Mouse (Mus musculus) forebrain, embryonic 13.5 days (tissue): ENCODE measurements at regions not wholly inside any gene's neighbourhood (a gene's known extent, or its start where the extent isn't known, plus 50 kb on each side); places are given as distances from the start of the nearest gene placed in this dataset.
"Not testable (repeated sequence)": the region's sequence is repeated elsewhere in the genome, so short reads cannot be mapped to it uniquely, and the experiment has no call there.

ENCODE experiments used
- ATAC-seq: fragments of 200-750 bp; cut with Nextera tagmentation; 2 replicates; pipeline ENCODE4 v1.8.0; 2017
- H3K27ac ChIP-seq: fragments of 300-500 bp; sonication (generic); 2 replicates; pipeline ENCODE4 v1.5.1; 2015; ENCODE audit warnings: inconsistent platforms, mild to moderate bottlenecking, moderate library complexity
- H3K27me3 ChIP-seq: fragments of 300-500 bp; sonication (generic); 2 replicates; pipeline ENCODE4 v1.6.1; 2015; ENCODE audit warnings: mild to moderate bottlenecking, inconsistent platforms
- H3K36me3 ChIP-seq: fragments of 300-500 bp; sonication (generic); 2 replicates; pipeline ENCODE4 v1.6.1; 2015; ENCODE audit warnings: mild to moderate bottlenecking, inconsistent platforms; ENCODE audit not compliant: poor library complexity, severe bottlenecking
- H3K4me1 ChIP-seq: fragments of 300-500 bp; sonication (generic); 2 replicates; pipeline ENCODE4 v1.6.1; 2015; ENCODE audit warnings: inconsistent platforms
- H3K4me2 ChIP-seq: fragments of 300-500 bp; sonication (generic); 2 replicates; pipeline ENCODE4 v1.6.1; 2015; ENCODE audit warnings: inconsistent platforms, mild to moderate bottlenecking, moderate library complexity
- H3K4me3 ChIP-seq: fragments of 300-500 bp; sonication (generic); 2 replicates; pipeline ENCODE4 v1.5.1; 2015; ENCODE audit warnings: mild to moderate bottlenecking, inconsistent platforms
- H3K9ac ChIP-seq: fragments of 300-500 bp; sonication (generic); 2 replicates; pipeline ENCODE4 v1.6.1; 2015; ENCODE audit warnings: mild to moderate bottlenecking, inconsistent platforms
- H3K9me3 ChIP-seq: fragments of 300-500 bp; sonication (generic); replicated peaks from 2 replicates; pipeline ENCODE4 v1.6.1; 2016; ENCODE audit warnings: inconsistent platforms
- WGBS: fragments of 180-500 bp; shearing (Covaris S2); methylation state at CpG from one replicate; pipeline ENCODE4 v1.1.7; 2015; 5-methylcytosine and 5-hydroxymethylcytosine counted together

- WGBS, result 91% methylated on average over 4 of the region's 4 CpGs
- H3K36me3 ChIP-seq, H3K27ac ChIP-seq, H3K9ac ChIP-seq, ATAC-seq, H3K27me3 ChIP-seq, H3K9me3 ChIP-seq, H3K4me3 ChIP-seq, H3K4me1 ChIP-seq, H3K4me2 ChIP-seq: not testable (repeated sequence)
These were observed 287.5 kb downstream of the Arl6ip6 start for GRCm38 (mm10) chr2:53479051-53479450.

- peak; percentile 74 for ATAC-seq
These were observed 296.8 kb downstream of the Arl6ip6 start for GRCm38 (mm10) chr2:53488301-53488700.

GRCm38 (mm10) chr2:53490805-53491585 lies 299.5 kb downstream of the Arl6ip6 start:
- no peak for ATAC-seq
- H3K27ac ChIP-seq, result no peak overlapping the region
- no peaks in the 10 kb centered on the region for H3K27me3 ChIP-seq
- 34% methylated on average over 4 of the region's 4 CpGs for WGBS
- H3K4me1 ChIP-seq, result peaks cover 11% of the 10 kb centered on the region
- H3K36me3 ChIP-seq, result no peaks in the 10 kb centered on the region
- H3K9ac ChIP-seq, result no peak overlapping the region
- no peak overlapping the region for H3K4me3 ChIP-seq
- H3K4me2 ChIP-seq, result no peak overlapping the region
- H3K9me3 ChIP-seq, result no peaks in the 10 kb centered on the region

More at GRCm38 (mm10) chr2:53488301-53488700, 296.8 kb downstream of the Arl6ip6 start:
- Histone ChIP-seq H3K4me2 (no peak overlapping the region), H3K36me3 (no peaks in the 10 kb centered on the region), H3K4me1 (peaks cover 11% of the 10 kb centered on the region), H3K27me3 (no peaks in the 10 kb centered on the region), H3K9me3 (no peaks in the 10 kb centered on the region), H3K9ac (no peak overlapping the region), H3K27ac (no peak overlapping the region), H3K4me3 (no peak overlapping the region)
- 47% methylated on average over 1 of the region's 1 CpGs for WGBS

DNA sequence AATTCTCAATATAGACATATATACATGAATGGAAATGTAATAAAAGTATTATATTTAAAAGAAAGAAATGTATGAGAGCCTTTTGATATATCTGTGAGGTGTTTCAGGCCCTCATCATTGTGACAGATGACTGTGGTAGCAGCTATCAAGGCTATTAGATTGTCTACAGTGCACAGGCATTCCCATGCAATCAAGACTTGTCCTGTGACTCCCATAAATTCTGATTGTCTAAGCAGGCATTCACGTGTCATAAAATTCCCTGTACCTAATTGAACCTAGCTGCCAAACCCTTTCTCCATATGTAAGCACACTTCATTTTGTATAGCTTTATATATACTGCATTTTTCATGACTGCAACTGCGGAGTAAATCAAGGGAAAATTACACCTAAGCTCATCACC lies 301.3 kb downstream of the Arl6ip6 start:
- H3K36me3 ChIP-seq, result no peaks in the 10 kb centered on the region
- no peaks in the 10 kb centered on the region for H3K9me3 ChIP-seq
- peaks cover 7% of the 10 kb centered on the region; the same call in 1 of the 2 replicates for H3K4me1 ChIP-seq
- no peak overlapping the region for H3K9ac ChIP-seq
- no peak overlapping the region for H3K4me3 ChIP-seq
- 93% methylated on average over 2 of the region's 2 CpGs for WGBS
- H3K4me2 ChIP-seq, result no peak overlapping the region
- no peaks in the 10 kb centered on the region for H3K27me3 ChIP-seq
- ATAC-seq, result no peak
- no peak overlapping the region for H3K27ac ChIP-seq

GRCm38 (mm10) chr2:53501657-53502274 lies 310.2 kb downstream of the Arl6ip6 start:
- peak; percentile 83 for ATAC-seq
- H3K4me1 ChIP-seq, result peaks cover 6% of the 10 kb centered on the region
- peak overlapping the region; percentile 58 for H3K4me2 ChIP-seq
- no peaks in the 10 kb centered on the region for H3K36me3 ChIP-seq
- H3K27ac ChIP-seq, result 0 out of 2 replicates have a peak overlapping the region, but pooled peaks have one; percentile 32
- H3K27me3 ChIP-seq, result no peaks in the 10 kb centered on the region
- peak overlapping the region; percentile 29 for H3K4me3 ChIP-seq
- WGBS, result 17% methylated on average over 14 of the region's 14 CpGs
- H3K9me3 ChIP-seq, result no peaks in the 10 kb centered on the region
- peak overlapping the region; percentile 51 for H3K9ac ChIP-seq

- Histone ChIP-seq H3K36me3 (no peaks in the 10 kb centered on the region), H3K4me3 (no peak overlapping the region), H3K9me3 (no peaks in the 10 kb centered on the region), H3K9ac (no peak overlapping the region), H3K4me2 (no peak overlapping the region), H3K27me3 (no peaks in the 10 kb centered on the region), H3K4me1 (peaks cover 6% of the 10 kb centered on the region), H3K27ac (no peak overlapping the region)
- peak; percentile 68; the same call in 1 of the 2 replicates for ATAC-seq
- WGBS, result 30% methylated on average over 4 of the region's 4 CpGs
These were observed 310.7 kb downstream of the Arl6ip6 start for GRCm38 (mm10) chr2:53502275-53502667.

- Histone ChIP-seq H3K36me3 (no peaks in the 10 kb centered on the region), H3K27ac (no peak overlapping the region), H3K9ac (no peak overlapping the region), H3K4me1 (no peaks in the 10 kb centered on the region), H3K4me2 (no peak overlapping the region), H3K9me3 (peaks cover 4% of the 10 kb centered on the region), H3K27me3 (no peaks in the 10 kb centered on the region), H3K4me3 (no peak overlapping the region)
- 88% methylated on average over 2 of the region's 2 CpGs for WGBS
- no peak for ATAC-seq
These were observed 350.6 kb downstream of the Arl6ip6 start for GRCm38 (mm10) chr2:53542097-53542496.

- Histone ChIP-seq H3K4me2 (no peak overlapping the region), H3K36me3 (no peaks in the 10 kb centered on the region), H3K4me3 (no peak overlapping the region), H3K4me1 (no peaks in the 10 kb centered on the region), H3K9ac (no peak overlapping the region), H3K9me3 (no peaks in the 10 kb centered on the region), H3K27me3 (no peaks in the 10 kb centered on the region), H3K27ac (no peak overlapping the region)
- 82% methylated on average over 1 of the region's 1 CpGs for WGBS
- no peak for ATAC-seq
These were observed 382.5 kb downstream of the Arl6ip6 start for GRCm38 (mm10) chr2:53574007-53574406.

DNA sequence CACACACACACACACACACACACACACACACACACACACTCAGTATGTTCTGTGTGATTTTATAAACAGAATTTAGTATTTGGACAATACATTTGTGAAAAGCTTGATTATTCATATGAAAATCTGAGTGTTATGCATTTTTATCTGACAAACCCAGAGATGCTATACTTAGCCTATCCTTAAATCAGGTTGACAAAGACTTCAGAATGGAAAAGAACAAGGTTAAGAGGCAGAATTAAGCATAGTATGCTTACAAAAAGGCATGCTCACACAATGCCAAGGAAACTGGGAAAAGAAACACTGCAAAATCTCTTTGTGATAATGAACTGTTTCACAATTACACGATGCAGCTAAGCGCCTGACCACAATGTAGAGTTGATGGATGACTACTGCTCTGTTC lies 414.3 kb downstream of the Arl6ip6 start:
- H3K27ac ChIP-seq, result no peak overlapping the region
- H3K4me3 ChIP-seq, result no peak overlapping the region
- no peaks in the 10 kb centered on the region for H3K9me3 ChIP-seq
- no peaks in the 10 kb centered on the region for H3K4me1 ChIP-seq
- ATAC-seq, result no peak
- no peaks in the 10 kb centered on the region for H3K36me3 ChIP-seq
- WGBS, result 73% methylated on average over 2 of the region's 2 CpGs
- no peaks in the 10 kb centered on the region for H3K27me3 ChIP-seq
- no peak overlapping the region for H3K9ac ChIP-seq
- no peak overlapping the region for H3K4me2 ChIP-seq

- no peak for ATAC-seq
- Histone ChIP-seq H3K4me2 (no peak overlapping the region), H3K4me3 (no peak overlapping the region), H3K27ac (no peak overlapping the region), H3K9ac (no peak overlapping the region), H3K9me3 (no peaks in the 10 kb centered on the region), H3K4me1 (no peaks in the 10 kb centered on the region), H3K27me3 (no peaks in the 10 kb centered on the region), H3K36me3 (no peaks in the 10 kb centered on the region)
- 78% methylated on average over 3 of the region's 3 CpGs for WGBS
These were observed 428.2 kb downstream of the Arl6ip6 start for GRCm38 (mm10) chr2:53619681-53620080.

DNA sequence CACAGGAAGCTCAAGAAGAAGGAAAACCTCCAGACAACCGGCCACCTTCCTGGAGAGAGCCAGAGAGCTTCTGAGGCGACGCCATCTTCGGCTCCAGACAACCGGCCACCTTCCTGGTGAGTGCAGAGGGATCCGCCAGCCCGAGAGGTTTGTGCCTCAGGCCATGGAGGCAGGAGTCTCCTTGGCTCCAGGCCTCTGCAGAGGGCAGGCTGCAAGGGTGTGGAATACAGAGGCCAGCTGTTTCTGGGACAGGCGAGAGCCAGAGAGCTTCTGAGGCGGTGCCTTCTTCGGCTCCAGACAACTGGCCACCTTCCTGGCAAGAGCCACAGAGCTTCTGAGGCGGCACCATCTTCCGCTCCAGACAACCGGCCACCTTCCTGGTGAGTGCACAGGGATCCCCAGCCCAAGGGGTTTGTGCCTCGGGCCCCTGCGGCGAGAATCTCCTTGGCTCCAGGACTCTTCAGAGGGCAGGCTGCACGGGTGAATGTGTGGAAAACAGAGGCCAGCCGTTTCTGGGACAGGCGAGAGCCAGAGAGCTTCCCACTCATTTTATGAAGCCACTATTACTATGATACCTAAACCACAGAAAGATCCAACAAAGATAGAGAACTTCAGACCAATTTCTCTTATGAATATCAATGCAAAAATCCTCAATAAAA lies 441.4 kb downstream of the Arl6ip6 start:
- not testable (repeated sequence) for H3K27me3 ChIP-seq, H3K4me1 ChIP-seq, H3K9ac ChIP-seq, H3K9me3 ChIP-seq, ATAC-seq, H3K27ac ChIP-seq, H3K4me3 ChIP-seq, H3K4me2 ChIP-seq, H3K36me3 ChIP-seq
- WGBS, result 71% methylated on average over 19 of the region's 19 CpGs

DNA sequence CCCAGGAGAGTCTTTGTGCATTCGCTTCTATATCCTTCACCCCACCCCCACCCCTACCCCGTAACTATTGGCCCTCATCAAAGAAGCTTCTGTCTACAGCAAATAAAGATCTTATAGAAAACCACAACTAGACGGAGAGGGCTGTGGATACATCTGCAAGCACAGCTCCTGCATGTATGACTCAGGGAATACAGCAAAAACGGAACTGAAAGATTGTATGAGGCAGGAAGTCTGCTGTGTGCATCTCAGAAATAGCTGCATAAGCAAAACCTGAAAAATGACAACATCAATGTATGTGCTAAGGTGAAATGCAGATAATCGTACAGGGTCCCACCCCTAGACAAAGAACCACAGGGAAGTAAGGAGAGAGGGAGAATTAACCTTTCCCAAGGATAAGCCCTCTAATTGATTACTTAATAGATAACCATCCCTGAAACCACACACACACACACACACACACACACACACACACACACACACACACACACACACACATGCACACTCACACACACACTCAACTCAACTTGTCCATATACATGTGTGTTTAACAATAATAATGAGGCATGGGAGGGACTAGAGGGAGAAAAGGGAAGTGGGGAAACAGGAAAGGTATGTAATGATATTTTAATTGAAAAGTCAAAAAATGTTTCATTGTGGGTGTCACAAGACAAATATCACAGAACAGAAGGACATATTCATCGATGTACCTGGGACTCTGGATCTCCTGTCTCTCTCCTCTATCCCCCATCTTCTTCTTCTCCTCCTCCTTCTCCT lies 416.6 kb downstream of the Rprm start:
- H3K4me2 ChIP-seq, result no peak overlapping the region
- ATAC-seq, result no peak
- H3K27ac ChIP-seq, result no peak overlapping the region
- 75% methylated on average over 6 of the region's 6 CpGs for WGBS
- no peaks in the 10 kb centered on the region for H3K9me3 ChIP-seq
- H3K4me1 ChIP-seq, result no peaks in the 10 kb centered on the region
- no peaks in the 10 kb centered on the region for H3K36me3 ChIP-seq
- H3K27me3 ChIP-seq, result no peaks in the 10 kb centered on the region
- no peak overlapping the region for H3K9ac ChIP-seq
- no peak overlapping the region for H3K4me3 ChIP-seq
